Mouse (Mus musculus) testis, adult 2 months (tissue): ENCODE measurements around the gene Cntnap5c.

Source experiments
- CTCF ChIP-seq: fragments of 200-500 bp; IDR thresholded peaks from 2 replicates; pipeline ENCODE4 v1.5.1; 2012; ENCODE audit warnings: low read depth, mild to moderate bottlenecking, inconsistent platforms, low read length, moderate library complexity; ENCODE audit not compliant: control insufficient read depth, insufficient read depth, insufficient replicate concordance
- POLR2A ChIP-seq: fragments of 200-500 bp; IDR thresholded peaks from 2 replicates; pipeline ENCODE4 v1.6.1; 2012; ENCODE audit warnings: low read depth, mild to moderate bottlenecking, inconsistent platforms, low read length, moderate library complexity; ENCODE audit not compliant: control insufficient read depth

DNA sequence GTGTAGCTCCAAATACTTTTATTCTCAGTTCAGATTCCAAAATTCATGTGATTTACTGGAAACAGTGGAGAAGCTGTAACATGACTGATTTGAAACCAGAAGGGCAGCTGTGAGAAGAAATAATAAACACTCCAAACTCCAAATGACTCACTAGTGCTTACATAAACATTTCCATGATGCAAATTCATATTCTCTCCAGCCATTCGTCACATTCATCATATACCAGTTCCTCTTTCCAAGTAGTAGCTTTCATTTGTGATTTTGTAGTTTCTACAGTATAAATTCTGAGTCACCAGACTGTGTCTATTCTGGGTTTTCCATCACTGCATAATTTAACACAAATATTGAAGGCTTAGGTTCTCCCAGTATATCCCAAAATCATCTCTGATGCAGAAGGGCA is 31.8 kb downstream of the Cntnap5c start:
- TF ChIP-seq POLR2A (no peak), CTCF (no peak)
